Mouse (Mus musculus) megakaryocyte-erythroid progenitor cell, adult 5-6 weeks (primary cell): ENCODE measurements around the gene Kng2. TPM values are rescaled to one million over a fixed set of nuclear protein-coding genes. Genes with fewer than 3 reads are reported as not detected.
"Not testable (repeated sequence)": the region's sequence is repeated elsewhere in the genome, so short reads cannot be mapped to it uniquely, and the experiment has no call there.

Experiments used
- ATAC-seq: replicated peaks from 2 replicates; pipeline ENCODE4 v1.8.0; 2016; ENCODE audit warnings: mild to moderate bottlenecking, inconsistent platforms; ENCODE audit not compliant: severe bottlenecking, poor library complexity, low FRiP score, low TSS enrichment
- total RNA-seq, 2 experiments: library from RNA; stranded (forward) in 1 of 2; stranded (reverse) in 1 of 2; fragments of 200-1000, 215-1000 nt in 1 of 2; fragments of >200 nt in 1 of 2; fragmentation: Nextera tagmentation in 1 of 2; gene quantifications; 2 replicates each; pipeline ENCODE4 v1.2.3; 2014 to 2017

Gene Kng2
- total RNA-seq, 2 experiments from 2014 or later, result not detected

DNA sequence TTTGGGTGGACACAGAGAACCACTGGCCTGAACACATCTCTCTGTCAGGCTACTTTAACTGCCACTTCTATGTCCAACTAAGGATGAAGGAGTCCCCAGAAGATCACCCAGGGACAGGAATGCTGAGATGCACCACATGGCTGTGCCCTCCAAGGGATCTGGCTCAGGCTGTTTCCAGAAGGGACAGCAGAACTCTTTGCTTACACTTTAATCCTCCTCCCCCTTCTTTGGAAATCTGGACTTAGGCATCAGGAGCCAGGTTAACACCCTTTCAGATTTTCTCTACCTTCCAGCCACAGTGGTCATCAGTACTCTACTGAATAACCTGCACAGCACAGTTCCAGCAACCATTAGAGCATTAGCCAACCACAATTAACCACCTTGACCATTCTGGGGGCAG lies 66.0 kb downstream of the Kng2 start:
- ATAC-seq, result no peak

DNA sequence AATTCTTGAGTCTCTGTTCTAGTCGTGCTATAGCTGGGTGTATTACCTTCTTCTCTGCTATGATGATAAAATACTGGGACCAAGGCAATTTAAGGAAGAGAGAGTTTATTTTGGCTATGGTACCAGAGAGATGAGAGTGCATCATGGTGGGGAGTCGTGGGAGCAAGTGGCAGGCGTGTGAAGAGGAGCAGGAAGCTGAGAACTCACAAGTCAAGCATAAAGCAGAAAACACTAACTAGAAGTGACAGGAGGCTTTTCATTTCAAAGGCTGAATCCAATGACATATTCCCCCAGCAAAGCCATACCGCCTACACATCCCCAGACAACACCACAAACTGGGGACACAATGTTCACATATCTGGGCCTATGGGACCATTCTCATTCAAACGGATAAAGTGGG lies 67.0 kb downstream of the Kng2 start:
- no peak for ATAC-seq

DNA sequence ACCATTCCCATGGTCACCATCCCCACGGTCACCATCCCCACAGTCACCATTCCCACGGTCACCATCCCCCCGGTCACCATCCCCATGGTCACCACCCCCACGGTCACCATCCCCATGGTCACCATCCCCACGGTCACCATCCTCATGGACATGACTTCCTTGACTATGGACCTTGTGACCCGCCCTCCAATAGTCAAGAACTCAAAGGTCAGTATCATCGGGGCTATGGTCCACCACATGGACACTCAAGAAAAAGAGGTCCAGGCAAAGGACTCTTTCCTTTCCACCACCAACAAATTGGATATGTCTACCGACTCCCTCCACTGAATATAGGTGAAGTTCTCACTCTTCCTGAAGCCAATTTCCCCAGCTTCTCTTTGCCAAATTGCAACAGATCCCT lies 68.2 kb downstream of the Kng2 start:
- ATAC-seq, result no peak

DNA sequence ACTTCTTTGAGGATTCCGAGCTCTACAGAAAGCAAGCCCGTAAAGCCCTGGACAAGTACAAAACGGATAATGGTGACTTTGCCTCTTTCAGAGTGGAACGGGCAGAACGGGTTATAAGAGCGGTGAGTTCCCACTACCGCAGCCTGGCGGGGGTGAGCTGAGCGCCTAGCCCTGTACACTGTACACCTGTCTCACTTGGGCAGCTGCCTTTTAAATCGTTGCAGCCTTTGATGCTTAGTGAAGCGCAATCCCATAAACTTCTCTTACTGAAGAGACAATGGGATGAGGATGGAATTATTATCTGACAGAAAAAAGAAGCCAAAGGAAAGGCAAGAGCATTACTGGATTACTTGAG lies 73.2 kb downstream of the Kng2 start:
- no peak for ATAC-seq

DNA sequence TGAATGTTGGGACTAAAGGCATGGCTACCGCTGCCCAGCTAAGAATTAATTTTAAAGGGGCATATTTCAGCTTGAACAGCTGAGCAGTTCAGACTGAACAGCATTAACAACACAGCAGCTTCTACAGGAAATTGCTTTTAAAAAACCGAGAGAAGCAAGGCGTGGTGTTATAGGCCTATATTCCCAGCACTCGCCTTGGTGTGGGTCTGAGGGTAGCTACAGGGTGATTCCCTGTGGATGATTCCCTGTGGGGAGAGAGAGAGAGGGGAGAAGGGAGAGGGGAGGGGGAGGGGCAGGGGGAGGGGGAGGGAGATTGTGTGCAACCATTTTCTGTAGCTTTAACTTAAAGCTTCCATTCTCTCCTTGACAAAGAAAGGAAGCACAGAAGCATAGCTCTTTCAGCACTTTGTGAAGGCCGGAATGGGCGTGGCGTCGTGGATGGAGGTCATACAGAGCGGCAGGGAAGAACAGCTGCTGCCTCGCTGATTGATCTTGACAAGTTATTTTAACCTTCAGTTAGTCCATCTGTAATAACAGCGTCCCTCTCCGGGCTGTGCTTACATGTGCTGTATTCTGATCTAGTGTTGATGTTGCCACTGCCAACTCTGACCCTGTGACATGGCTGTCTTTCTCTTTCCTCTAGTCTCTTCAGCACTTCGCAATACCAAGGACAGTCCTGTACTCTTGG lies 73.7 kb downstream of the Kng2 start:
- no peak for ATAC-seq

DNA sequence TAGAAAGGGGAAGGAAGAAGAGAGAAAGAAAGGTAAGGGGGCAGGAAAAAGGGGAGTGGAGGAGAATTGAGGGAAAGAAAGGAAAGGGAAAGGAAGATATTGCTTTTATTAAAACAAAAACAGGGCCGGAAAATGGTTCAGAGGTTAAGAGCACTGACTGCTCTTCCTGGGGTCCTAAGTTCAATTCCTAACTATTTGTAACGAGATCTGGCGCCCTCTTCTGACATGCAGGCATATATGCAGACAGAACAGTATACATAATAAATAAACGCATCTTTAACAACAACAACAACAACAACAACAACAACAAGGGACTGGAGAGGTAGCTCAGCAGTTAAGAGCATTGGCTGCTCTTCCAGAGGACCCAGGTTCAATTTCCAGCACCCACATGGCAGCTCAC lies 76.2 kb downstream of the Kng2 start:
- no peak for ATAC-seq

DNA sequence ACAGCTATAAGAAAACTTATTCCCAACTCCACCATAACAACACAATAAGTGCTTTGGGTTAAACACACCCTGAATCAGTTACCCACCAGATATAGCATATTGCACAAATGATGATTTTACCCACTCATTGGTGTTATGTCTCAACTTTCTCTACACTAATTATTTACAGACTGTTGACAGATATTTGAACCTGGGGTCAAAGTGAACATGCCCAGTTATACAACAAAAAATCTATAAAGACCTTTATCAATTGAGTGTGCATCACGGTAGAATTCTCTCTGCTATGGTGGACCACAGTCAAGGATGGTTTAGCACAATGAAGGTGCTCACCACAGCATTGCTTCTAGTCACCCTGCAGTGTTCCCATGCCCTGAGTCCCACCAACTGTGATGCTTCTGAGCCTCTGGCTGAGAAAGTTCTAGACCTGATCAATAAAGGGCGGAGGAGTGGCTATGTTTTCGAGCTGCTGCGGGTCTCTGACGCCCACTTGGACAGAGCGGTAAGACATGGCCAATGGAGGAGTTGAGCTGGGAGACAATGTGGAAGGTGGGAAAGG lies 78.4 kb downstream of the Kng2 start, which contains the start of gene Hrg:
Gene Hrg, plus strand, starts transcription at position 233 of the 556 bp plus-strand sequence.
- ATAC-seq, result no peak

DNA sequence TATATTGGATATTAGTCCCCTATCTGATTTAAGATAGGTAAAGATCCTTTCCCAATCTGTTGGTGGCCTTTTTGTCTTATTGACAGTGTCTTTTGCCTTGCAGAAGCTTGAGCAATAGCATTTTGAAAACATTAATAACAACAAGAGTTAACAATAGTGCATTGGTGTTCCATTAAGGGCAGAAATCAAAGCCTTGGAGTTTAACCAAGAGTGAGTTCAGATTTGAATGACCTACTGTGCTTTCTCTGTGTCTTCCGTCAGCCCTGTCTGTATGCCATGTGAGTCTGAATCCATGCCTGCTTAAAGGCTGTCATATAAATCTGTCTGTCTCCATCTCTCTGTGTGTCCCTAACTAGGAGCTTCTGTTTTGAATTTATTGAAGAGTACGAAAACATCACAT lies 81.9 kb downstream of the Kng2 start:
- ATAC-seq, result no peak

DNA sequence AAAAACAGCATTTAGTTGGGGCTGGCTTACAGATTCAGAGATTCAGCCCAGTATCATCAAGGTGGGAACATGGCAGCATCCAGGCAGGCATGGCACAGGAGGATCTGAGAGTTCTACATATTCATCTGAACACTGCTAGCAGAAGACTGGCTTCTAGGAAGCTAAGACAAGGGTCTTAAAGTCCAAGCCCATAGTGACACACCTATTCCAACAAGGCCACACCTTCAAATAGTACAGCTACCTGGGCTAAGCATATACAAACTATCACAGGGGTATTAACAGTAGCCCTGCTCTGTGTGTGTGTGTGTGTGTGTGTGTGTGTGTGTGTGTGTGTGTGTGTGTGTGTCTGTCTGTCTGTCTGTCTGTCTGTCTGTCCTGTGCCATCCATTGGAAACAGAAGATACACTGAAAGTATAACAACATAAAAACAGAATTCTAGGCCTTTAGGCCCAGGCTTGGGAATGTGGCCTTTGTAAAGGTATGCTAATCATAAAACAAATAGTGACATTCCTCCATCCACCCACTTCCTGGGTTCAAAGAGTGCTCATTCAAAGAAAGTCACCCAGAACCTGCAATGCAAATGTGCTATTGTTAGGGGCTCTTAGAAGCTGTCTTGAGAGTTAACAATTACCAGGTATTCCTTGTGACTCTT lies 87.3 kb downstream of the Kng2 start:
- not testable (repeated sequence) for ATAC-seq

DNA sequence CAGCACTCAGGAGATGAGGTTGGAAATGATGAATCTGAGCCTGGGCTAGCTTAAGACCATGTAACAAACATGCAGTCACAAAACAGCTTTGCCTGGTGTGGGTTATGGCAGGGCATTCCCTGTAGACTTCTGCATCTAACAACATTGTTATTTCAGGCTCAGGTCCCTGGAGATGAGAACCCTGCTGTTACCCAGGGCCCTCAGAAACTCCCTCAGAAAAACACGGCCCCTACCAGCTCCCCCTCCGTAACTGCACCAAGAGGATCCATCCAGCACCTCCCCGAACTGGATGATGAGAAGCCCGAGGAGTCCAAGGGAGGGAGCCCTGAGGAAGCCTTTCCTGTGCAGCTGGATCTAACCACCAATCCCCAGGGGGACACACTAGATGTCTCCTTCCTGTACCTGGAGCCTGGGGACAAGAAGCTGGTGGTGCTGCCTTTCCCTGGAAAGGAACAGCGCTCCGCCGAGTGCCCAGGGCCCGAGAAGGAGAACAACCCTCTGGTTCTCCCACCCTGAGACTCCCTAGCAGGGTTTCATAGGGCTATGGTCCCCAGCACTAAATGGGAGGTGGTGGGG lies 90.1 kb downstream of the Kng2 start:
- no peak for ATAC-seq

DNA sequence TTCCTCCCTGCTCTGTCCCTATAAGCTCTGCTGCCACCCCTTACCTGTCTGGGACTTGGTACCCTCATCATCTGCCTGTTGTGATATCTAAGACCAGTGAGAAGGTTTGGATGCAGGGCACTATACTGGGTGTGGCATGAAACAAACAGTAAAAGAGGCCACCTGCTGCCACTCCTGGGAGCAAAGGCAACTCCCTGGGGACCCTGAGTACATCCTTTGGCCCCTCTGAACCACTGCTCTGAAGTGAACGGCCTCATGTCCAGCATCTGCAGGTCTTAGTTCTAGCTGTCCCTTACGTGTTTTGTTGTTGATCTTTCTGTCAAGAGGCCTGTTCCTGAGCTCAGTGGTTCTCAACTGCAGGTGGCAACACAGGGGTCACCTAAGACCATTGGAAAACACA lies 90.7 kb downstream of the Kng2 start:
- no peak for ATAC-seq

DNA sequence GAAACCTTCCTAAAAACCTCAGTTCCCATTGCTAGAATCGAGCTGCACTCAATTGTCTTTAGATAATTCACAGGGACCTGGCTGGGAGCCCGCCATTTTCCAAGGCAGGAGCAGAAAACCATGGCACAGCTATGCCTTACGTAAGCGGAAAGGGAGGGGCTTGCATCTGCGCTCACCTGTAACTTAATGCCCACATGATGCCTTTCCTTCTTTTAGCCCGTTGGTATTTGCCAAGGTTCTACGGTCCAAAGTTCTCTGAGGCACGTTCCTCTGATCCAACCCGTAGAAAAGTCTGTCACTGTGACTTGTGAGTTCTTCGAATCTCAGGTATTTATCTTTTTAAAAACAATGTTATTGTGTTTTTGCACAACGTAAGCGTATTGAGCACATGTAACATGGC lies 91.7 kb downstream of the Kng2 start:
- ATAC-seq, result no peak

Other genes with a start within 250 kb of the Kng2 start
- not detected in 2 replicates for gene Crygs, start 217.9 kb downstream of the Kng2 start, total RNA-seq (2014; fragmentation: Nextera tagmentation)
- not detected in 2 replicates for gene Crygs, start 217.9 kb downstream of the Kng2 start, total RNA-seq (2017)
- 53.3 and 72.6 TPM in 2 replicates for gene Tbccd1, start 171.8 kb downstream of the Kng2 start, total RNA-seq (2014; fragmentation: Nextera tagmentation)
- 39.7 and 52.5 TPM in 2 replicates for gene Tbccd1, start 171.8 kb downstream of the Kng2 start, total RNA-seq (2017)
- gene Dnajb11, start 171.6 kb downstream of the Kng2 start, total RNA-seq (2014; fragmentation: Nextera tagmentation), result 43.2 and 49.9 TPM in 2 replicates
- 90.1 and 101 TPM in 2 replicates for gene Dnajb11, start 171.6 kb downstream of the Kng2 start, total RNA-seq (2017)
- not detected in 2 replicates for gene Ahsg, start 138.2 kb downstream of the Kng2 start, total RNA-seq (2014; fragmentation: Nextera tagmentation)
- gene Ahsg, start 138.2 kb downstream of the Kng2 start, total RNA-seq (2017), result not detected in 2 replicates
- not detected in 2 replicates for gene Fetub, start 111.1 kb downstream of the Kng2 start, total RNA-seq (2014; fragmentation: Nextera tagmentation)
- gene Fetub, start 111.1 kb downstream of the Kng2 start, total RNA-seq (2017), result not detected in 2 replicates
- not detected in 2 replicates for gene Hrg, start 78.4 kb downstream of the Kng2 start, total RNA-seq (2014; fragmentation: Nextera tagmentation)
- gene Hrg, start 78.4 kb downstream of the Kng2 start, total RNA-seq (2017), result not detected in 2 replicates
- gene Kng1, start 28.4 kb upstream of the Kng2 start, total RNA-seq (2014; fragmentation: Nextera tagmentation), result not detected in 2 replicates
- not detected in 2 replicates for gene Kng1, start 28.4 kb upstream of the Kng2 start, total RNA-seq (2017)
- 524 and 587 TPM in 2 replicates for gene Eif4a2, start 78.0 kb upstream of the Kng2 start, total RNA-seq (2014; fragmentation: Nextera tagmentation)
- gene Eif4a2, start 78.0 kb upstream of the Kng2 start, total RNA-seq (2017), result 925 and 1,082 TPM in 2 replicates
- gene Rfc4, start 98.3 kb upstream of the Kng2 start, total RNA-seq (2014; fragmentation: Nextera tagmentation), result 216 and 230 TPM in 2 replicates
- gene Rfc4, start 98.3 kb upstream of the Kng2 start, total RNA-seq (2017), result 106 and 142 TPM in 2 replicates
- not detected in 2 replicates for gene Adipoq, start 117.1 kb upstream of the Kng2 start, total RNA-seq (2014; fragmentation: Nextera tagmentation)
- gene Adipoq, start 117.1 kb upstream of the Kng2 start, total RNA-seq (2017), result 0.50 TPM in 1 of 2 replicates, not detected in the other
- 0.45 and 5.0 TPM in 2 replicates for gene St6gal1, start 195.3 kb upstream of the Kng2 start, total RNA-seq (2014; fragmentation: Nextera tagmentation)
- not detected in 2 replicates for gene St6gal1, start 195.3 kb upstream of the Kng2 start, total RNA-seq (2017)